ENCODE assay signal across 11 mouse cellular contexts in the genomic region with DNA sequence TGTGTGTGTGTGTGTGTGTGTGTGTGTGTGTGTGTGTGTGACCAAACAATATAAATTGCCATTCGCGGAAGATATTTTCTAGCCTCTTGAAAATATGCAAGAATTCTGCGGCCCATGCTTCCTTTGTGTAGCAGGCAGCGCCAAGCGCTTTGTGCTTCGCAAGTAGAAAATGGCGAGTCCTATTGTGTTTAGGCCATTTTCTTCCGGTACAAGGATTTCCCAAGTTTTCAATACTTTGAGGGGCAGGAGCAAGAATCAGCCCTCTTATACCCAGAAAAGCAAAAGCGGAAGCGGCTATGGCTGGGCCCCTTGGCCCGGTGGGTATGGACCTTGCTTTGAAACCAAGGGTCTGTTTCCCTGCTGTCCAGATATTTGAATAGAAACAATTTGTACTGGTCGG.
DNase-seq lines count a peak whose midpoint lies in the region; ATAC-seq and TF ChIP-seq lines count a peak whose summit lies in the region.
"Had no signal": no experiment of that assay in that cellular context is flagged by ENCODE, and none has a peak within 500 bp of the region (broad histone marks: within the 10 kb centered on the region; RNA-seq: fewer than 3 reads in every experiment).

No protein-coding gene starts in this region.

- peak overlapping the region; percentile 77 for H3K4me2 ChIP-seq in forebrain, embryonic 15.5 days (replicated peaks)
- H3K4me2 ChIP-seq in midbrain, embryonic 13.5 days (replicated peaks), result peak overlapping the region; percentile 100

- no peak for ATAC-seq in forebrain, embryonic 15.5 days (replicated peaks)
- no peak for ATAC-seq in midbrain, embryonic 13.5 days

- peak; percentile 22 for DNase-seq in Muller cell, postnatal 12 days (ENCODE audit: inconsistent ontology term)
- DNase-seq in frontal cortex, postnatal 25 days (ENCODE audit: low spot score in 2 of 2), result no peak
- DNase-seq in urinary bladder, postnatal 10 days (ENCODE audit: low spot score), result no peak
- no peak for DNase-seq in kidney, postnatal 36 days
- DNase-seq: lung, adult 18-20 months; right cerebral cortex, postnatal 14 days had no signal

- no peaks in the 10 kb centered on the region for H3K36me3 ChIP-seq in forebrain, embryonic 15.5 days
- H3K36me3 ChIP-seq in midbrain, embryonic 13.5 days, result peaks cover 15% of the 10 kb centered on the region
- H3K36me3 ChIP-seq: limb, embryonic 10.5 days had no signal

- TF ChIP-seq CTCF in cortical plate, adult 2 months (IDR thresholded peaks at IDR 0.05; ENCODE audit: extremely low read depth, insufficient read depth, low read length), result no peak

- H3K4me3 ChIP-seq in cortical plate, adult 2 months (ENCODE audit: insufficient read depth, low read length), result peak overlapping the region; percentile 97
- peak overlapping the region; percentile 75 for H3K4me3 ChIP-seq in forebrain, embryonic 15.5 days
- peak overlapping the region; percentile 84 for H3K4me3 ChIP-seq in midbrain, embryonic 13.5 days (replicated peaks)
- H3K4me3 ChIP-seq: limb, embryonic 10.5 days had no signal

- TF ChIP-seq POLR2A in cortical plate, adult 2 months (IDR thresholded peaks at IDR 0.05; ENCODE audit: extremely low read depth, insufficient read depth, low read length), result no peak

- H3K4me1 ChIP-seq in cortical plate, adult 2 months (ENCODE audit: control insufficient read depth, insufficient read depth, low read length), result peaks cover 5% of the 10 kb centered on the region
- H3K4me1 ChIP-seq in forebrain, embryonic 15.5 days, result peaks cover 38% of the 10 kb centered on the region
- peaks cover 26% of the 10 kb centered on the region for H3K4me1 ChIP-seq in midbrain, embryonic 13.5 days (replicated peaks)

- no peaks in the 10 kb centered on the region for H3K27me3 ChIP-seq in forebrain, embryonic 15.5 days
- no peaks in the 10 kb centered on the region for H3K27me3 ChIP-seq in midbrain, embryonic 13.5 days

- WGBS in forebrain, embryonic 15.5 days, result 0% methylated on average over 12 of the region's 12 CpGs
- WGBS in midbrain, embryonic 13.5 days, result under 1% methylated on average over 12 of the region's 12 CpGs

- H3K9ac ChIP-seq in forebrain, embryonic 15.5 days (replicated peaks), result peak overlapping the region; percentile 93
- peak overlapping the region; percentile 100 for H3K9ac ChIP-seq in midbrain, embryonic 13.5 days (replicated peaks)

- no peaks in the 10 kb centered on the region for H3K9me3 ChIP-seq in forebrain, embryonic 15.5 days
- no peaks in the 10 kb centered on the region for H3K9me3 ChIP-seq in midbrain, embryonic 13.5 days
- H3K9me3 ChIP-seq: limb, embryonic 10.5 days had no signal

- H3K27ac ChIP-seq in cortical plate, adult 2 months (ENCODE audit: insufficient read depth, low read length), result peak overlapping the region; percentile 89
- peak overlapping the region; percentile 98 for H3K27ac ChIP-seq in forebrain, embryonic 15.5 days (replicated peaks)
- peak overlapping the region; percentile 100 for H3K27ac ChIP-seq in midbrain, embryonic 13.5 days
- H3K27ac ChIP-seq: limb, embryonic 10.5 days; stomach, postnatal 0 days had no signal
